In the genomic region with DNA sequence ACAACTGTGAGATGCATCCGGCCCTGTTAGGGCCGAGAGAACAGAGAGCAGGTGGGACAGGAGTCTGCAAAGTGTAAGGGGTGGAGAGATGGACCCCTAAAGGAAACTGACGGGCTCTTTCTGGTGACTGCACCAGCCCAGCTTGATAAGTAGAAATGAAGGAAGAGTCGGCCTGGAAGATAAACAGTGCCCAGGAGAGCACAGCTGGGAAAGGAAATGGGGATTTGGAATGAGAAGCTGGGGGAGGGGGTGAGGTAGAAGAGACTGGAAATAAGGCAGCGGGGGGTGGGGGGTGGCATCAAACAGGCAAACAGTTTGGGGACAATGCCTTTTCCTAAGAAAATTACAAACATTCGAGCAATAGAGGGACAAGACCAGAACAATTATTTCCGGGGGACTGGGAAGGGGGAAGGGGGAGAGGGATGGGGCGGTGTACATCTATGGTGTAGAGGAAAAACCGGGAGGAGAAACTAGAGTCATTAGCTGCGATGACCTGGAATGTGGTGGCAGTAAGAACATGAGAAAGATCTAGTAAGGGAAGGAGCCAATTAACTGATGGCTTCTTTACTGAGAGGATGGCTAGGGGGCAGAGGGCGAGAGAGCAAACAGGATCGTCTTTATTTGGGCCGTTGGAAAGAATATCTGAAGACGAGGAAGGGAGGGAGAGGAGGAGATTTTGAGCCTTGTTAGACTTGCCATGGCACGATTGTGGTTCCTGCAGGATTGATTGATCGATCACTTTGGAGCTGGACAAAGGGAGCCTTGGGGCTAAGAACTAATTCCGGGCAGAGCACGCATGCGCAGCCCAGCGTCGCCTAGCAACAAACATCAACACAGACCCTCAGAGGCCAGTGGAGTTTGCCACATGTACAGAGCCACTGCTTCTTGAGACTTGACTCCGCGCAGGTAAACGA, we compare ENCODE assay signal across 8 mouse cellular contexts. TPM values are rescaled to one million over a fixed set of nuclear protein-coding genes. Genes with fewer than 3 reads are reported as not detected.
A peak's percentile ranks its signal among the peaks of the same experiment; 100 is the strongest.
DNase-seq lines count a peak whose midpoint lies in the region; ATAC-seq lines count a peak whose summit lies in the region.

Gene Armc3 (plus strand): TSS at position 851 of the 914 bp plus-strand sequence.

- DNase-seq in brain, adult 2 months (ENCODE audit: low read depth, low spot score) = peak; percentile 75
- peak; percentile 95 for DNase-seq in hindbrain, embryonic 11.5 days (ENCODE audit: low spot score)
- peak; percentile 59 to 75 for DNase-seq in layer of hippocampus, postnatal 10 days (ENCODE audit: low spot score in 2 of 2)
- DNase-seq in thymus, postnatal 14 days = peak; percentile 46

- peak within 1 kb of the TSS; percentile 36 for H3K27ac ChIP-seq in forebrain, embryonic 12.5 days
- peak within 1 kb of the TSS; percentile 65; the same call in 1 of the 2 replicates for H3K27ac ChIP-seq in hindbrain, embryonic 11.5 days (ENCODE audit: low read depth, low read length)
- no peak within 1 kb of the TSS for H3K27ac ChIP-seq in lung, embryonic 15.5 days

- H3K9ac ChIP-seq in forebrain, embryonic 12.5 days = peak within 1 kb of the TSS; percentile 61
- peak within 1 kb of the TSS; percentile 66 for H3K9ac ChIP-seq in hindbrain, embryonic 11.5 days (ENCODE audit: low read depth, low read length)
- peak within 1 kb of the TSS; percentile 33 for H3K9ac ChIP-seq in lung, embryonic 15.5 days

- peak within 1 kb of the TSS; percentile 72 for H3K4me2 ChIP-seq in forebrain, embryonic 12.5 days
- H3K4me2 ChIP-seq in hindbrain, embryonic 11.5 days (replicated peaks; ENCODE audit: low read depth, low read length) = peak within 1 kb of the TSS; percentile 62
- H3K4me2 ChIP-seq in lung, embryonic 15.5 days = peak within 1 kb of the TSS; percentile 66

- H3K36me3 ChIP-seq in forebrain, embryonic 12.5 days (replicated peaks) = no peaks in the 10 kb centered on the region
- no peaks in the 10 kb centered on the region for H3K36me3 ChIP-seq in hindbrain, embryonic 11.5 days (ENCODE audit: control insufficient read depth, insufficient read depth, low read length)
- H3K36me3 ChIP-seq in lung, embryonic 15.5 days = no peaks in the 10 kb centered on the region

- no peaks in the 10 kb centered on the region for H3K9me3 ChIP-seq in forebrain, embryonic 12.5 days
- H3K9me3 ChIP-seq in hindbrain, embryonic 11.5 days (ENCODE audit: control insufficient read depth, low read length) = no peaks in the 10 kb centered on the region
- H3K9me3 ChIP-seq in lung, embryonic 15.5 days = no peaks in the 10 kb centered on the region

- ATAC-seq in CD4-positive, CD25-positive, alpha-beta regulatory T cell, adult 4 months = peak; percentile 26
- ATAC-seq in forebrain, embryonic 12.5 days (ENCODE audit: low FRiP score) = peak; percentile 99
- peak; percentile 100 for ATAC-seq in hindbrain, embryonic 11.5 days (ENCODE audit: low FRiP score)
- peak; percentile 86; the same call in 1 of the 2 replicates for ATAC-seq in lung, embryonic 15.5 days (ENCODE audit: borderline replicate concordance, extremely low read depth, low FRiP score, low TSS enrichment)
- ATAC-seq in neutrophil, adult 5-6 weeks (ENCODE audit: extremely low read depth, insufficient number of reproducible peaks, low FRiP score, poor library complexity, severe bottlenecking) = 0 out of 2 replicates have a peak, but pooled peaks have one; percentile 26

- WGBS in forebrain, embryonic 12.5 days = 21% methylated on average over 24 of the region's 24 CpGs
- WGBS in hindbrain, embryonic 11.5 days = 17% methylated on average over 24 of the region's 24 CpGs
- WGBS in lung, embryonic 15.5 days = 15% methylated on average over 24 of the region's 24 CpGs

- no peaks in the 10 kb centered on the region for H3K27me3 ChIP-seq in forebrain, embryonic 12.5 days
- H3K27me3 ChIP-seq in hindbrain, embryonic 11.5 days (ENCODE audit: control insufficient read depth, insufficient read depth, low read length) = no peaks in the 10 kb centered on the region
- H3K27me3 ChIP-seq in lung, embryonic 15.5 days = no peaks in the 10 kb centered on the region

- H3K4me3 ChIP-seq in forebrain, embryonic 12.5 days (replicated peaks) = peak within 1 kb of the TSS; percentile 48
- H3K4me3 ChIP-seq in hindbrain, embryonic 11.5 days (ENCODE audit: low read depth, low read length) = peak within 1 kb of the TSS; percentile 41
- peak within 1 kb of the TSS; percentile 50 for H3K4me3 ChIP-seq in lung, embryonic 15.5 days

- H3K4me1 ChIP-seq in forebrain, embryonic 12.5 days = peaks cover 9% of the 10 kb centered on the region
- 0 out of 2 replicates have a peak, but pooled peaks cover 3% of the 10 kb centered on the region for H3K4me1 ChIP-seq in hindbrain, embryonic 11.5 days (replicated peaks; ENCODE audit: control insufficient read depth, insufficient read depth, low read length)
- peaks cover 21% of the 10 kb centered on the region for H3K4me1 ChIP-seq in lung, embryonic 15.5 days

RNA-seq across cellular contexts. Expression of gene Armc3, which starts in this region (rescaled TPM):
- polyA plus RNA-seq in CD4-positive, CD25-positive, alpha-beta regulatory T cell, adult 4 months (2017; shearing (Covaris generic)) = 1 to 10 TPM; 3.0 to 3.9 TPM
- polyA plus RNA-seq in forebrain, embryonic 12.5 days (2016; fragmentation: Nextera tagmentation; extraction: Ambion mirVana) = 0.63 and 0.72 TPM in 2 replicates
- 1.4 and 1.5 TPM in 2 replicates for polyA plus RNA-seq in hindbrain, embryonic 11.5 days (2014; fragmentation: Nextera tagmentation; extraction: Ambion mirVana)
- 1 to 10 TPM; 1.1 to 1.4 TPM for total RNA-seq in layer of hippocampus, postnatal 10 days (2021)
- 0.74 TPM in 2 replicates for polyA plus RNA-seq in lung, embryonic 15.5 days (2015; fragmentation: Nextera tagmentation; extraction: Ambion mirVana)
- total RNA-seq in neutrophil, adult 5-6 weeks (2017) = 1.3 and 1.5 TPM in 2 replicates

Comparison
In these comparisons a context has a peak if more than half of its experiments do, and no peak if none do; other contexts are left out.
1. Peak in ATAC-seq, H3K4me3 ChIP-seq, H3K27ac ChIP-seq, H3K9ac ChIP-seq and H3K4me2 ChIP-seq in forebrain, embryonic 12.5 days; RNA of the gene not detected or under 1 TPM.
2. Peak in ATAC-seq, H3K4me3 ChIP-seq, H3K9ac ChIP-seq and H3K4me2 ChIP-seq in lung, embryonic 15.5 days; RNA of the gene not detected or under 1 TPM.
3. ATAC-seq: peak in every context shown above with its lines; median percentile 100 in hindbrain, embryonic 11.5 days; 99 in forebrain, embryonic 12.5 days; 86 in lung, embryonic 15.5 days; 26 in CD4-positive, CD25-positive, alpha-beta regulatory T cell, adult 4 months; 26 in neutrophil, adult 5-6 weeks.